Mouse (Mus musculus): ENCODE data around the gene Fam53a. TPM values are rescaled to one million over a fixed set of nuclear protein-coding genes. Genes with fewer than 3 reads are reported as not detected.

Fam53a gene
- polyA plus RNA-seq, 1 experiment from 2014 or later = 47.8 TPM

DNA sequence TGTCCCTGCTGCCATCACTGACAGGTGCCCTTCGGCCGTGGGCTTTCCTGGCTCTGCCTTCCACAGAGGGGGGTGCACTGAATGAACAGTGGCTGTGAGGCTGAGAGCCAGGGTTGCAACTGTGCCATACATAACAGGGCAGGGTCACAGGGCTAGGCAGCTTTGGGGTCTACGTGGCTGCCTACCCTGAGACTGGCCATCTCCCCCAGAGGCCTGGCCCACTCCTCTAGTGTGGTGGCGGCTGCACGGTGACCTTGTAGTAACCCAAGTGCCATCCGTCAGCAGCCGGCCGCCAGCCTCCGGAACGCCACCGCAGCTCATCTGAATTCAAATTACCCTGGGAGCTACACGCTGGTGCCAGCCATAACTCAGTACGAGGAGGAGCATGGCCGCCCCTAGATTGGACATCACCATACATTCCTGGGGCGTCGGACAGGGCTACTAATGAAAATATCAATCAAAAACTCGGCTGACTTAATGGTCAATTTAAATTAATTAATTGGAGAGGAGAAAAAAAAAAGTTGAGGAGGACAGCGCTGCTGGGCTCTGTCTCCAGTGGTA is 41.9 kb downstream of the Fam53a start:
- 76% methylated on average over 18 of the region's 18 CpGs for WGBS
- Histone ChIP-seq H3K4me2 (replicated peaks) (no peak overlapping the region), H3K4me3 (no peak overlapping the region), H3K36me3 (no peaks in the 10 kb centered on the region), H3K9ac (replicated peaks) (no peak overlapping the region), H3K9me3 (no peaks in the 10 kb centered on the region), H3K4me1 (no peaks in the 10 kb centered on the region), H3K27ac (replicated peaks) (no peak overlapping the region), H3K27me3 (no peaks in the 10 kb centered on the region)
- ATAC-seq (replicated peaks) = no peak

GRCm38 (mm10) chr5:33580336-33580735 is 49.1 kb downstream of the Fam53a start:
- no peaks in the 10 kb centered on the region for H3K27me3 ChIP-seq
- ATAC-seq (replicated peaks) = no peak
- H3K9ac ChIP-seq (replicated peaks) = no peak overlapping the region
- no peak overlapping the region for H3K4me2 ChIP-seq (replicated peaks)
- WGBS = 93% methylated on average over 1 of the region's 1 CpGs
- H3K4me3 ChIP-seq = no peak overlapping the region
- no peaks in the 10 kb centered on the region for H3K36me3 ChIP-seq
- no peaks in the 10 kb centered on the region for H3K4me1 ChIP-seq
- H3K9me3 ChIP-seq = no peaks in the 10 kb centered on the region
- H3K27ac ChIP-seq (replicated peaks) = no peak overlapping the region

DNA sequence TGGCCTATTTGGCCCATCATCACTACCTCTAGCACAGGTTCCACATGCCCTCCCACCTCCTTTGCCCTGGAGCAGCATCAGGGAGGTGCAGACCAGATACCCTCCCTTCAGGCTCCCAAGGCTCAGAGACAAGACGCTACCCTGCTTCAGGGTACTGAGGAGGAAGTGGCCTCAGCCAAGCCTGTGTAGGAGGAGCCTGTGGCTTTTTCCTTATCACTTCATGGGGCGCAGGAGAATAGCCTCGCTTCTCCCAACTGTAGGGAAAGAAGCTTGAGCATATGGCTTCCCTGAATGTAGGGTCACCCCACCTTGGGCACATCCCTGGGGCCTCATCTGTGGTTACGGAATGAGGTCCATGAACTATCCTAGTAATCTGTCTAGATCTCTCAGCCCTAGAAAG is 55.2 kb downstream of the Fam53a start:
- no peak overlapping the region for H3K9ac ChIP-seq (replicated peaks)
- WGBS = 90% methylated on average over 4 of the region's 4 CpGs
- H3K27ac ChIP-seq (replicated peaks) = no peak overlapping the region
- H3K27me3 ChIP-seq = no peaks in the 10 kb centered on the region
- H3K4me2 ChIP-seq (replicated peaks) = no peak overlapping the region
- H3K4me3 ChIP-seq = no peak overlapping the region
- ATAC-seq (replicated peaks) = no peak
- no peaks in the 10 kb centered on the region for H3K36me3 ChIP-seq
- H3K4me1 ChIP-seq = no peaks in the 10 kb centered on the region
- no peaks in the 10 kb centered on the region for H3K9me3 ChIP-seq

GRCm38 (mm10) chr5:33565886-33566285 is 63.5 kb downstream of the Fam53a start:
- 88% methylated on average over 4 of the region's 4 CpGs for whole genome bisulfite sequencing
- no peak overlapping the region for H3K27ac ChIP-seq (replicated peaks)
- H3K4me1 ChIP-seq = no peaks in the 10 kb centered on the region
- H3K27me3 ChIP-seq = no peaks in the 10 kb centered on the region
- no peak for ATAC-seq (replicated peaks)
- no peak overlapping the region for H3K4me2 ChIP-seq (replicated peaks)
- no peak overlapping the region for H3K4me3 ChIP-seq
- H3K36me3 ChIP-seq = no peaks in the 10 kb centered on the region
- H3K9me3 ChIP-seq = no peaks in the 10 kb centered on the region
- no peak overlapping the region for H3K9ac ChIP-seq (replicated peaks)

DNA sequence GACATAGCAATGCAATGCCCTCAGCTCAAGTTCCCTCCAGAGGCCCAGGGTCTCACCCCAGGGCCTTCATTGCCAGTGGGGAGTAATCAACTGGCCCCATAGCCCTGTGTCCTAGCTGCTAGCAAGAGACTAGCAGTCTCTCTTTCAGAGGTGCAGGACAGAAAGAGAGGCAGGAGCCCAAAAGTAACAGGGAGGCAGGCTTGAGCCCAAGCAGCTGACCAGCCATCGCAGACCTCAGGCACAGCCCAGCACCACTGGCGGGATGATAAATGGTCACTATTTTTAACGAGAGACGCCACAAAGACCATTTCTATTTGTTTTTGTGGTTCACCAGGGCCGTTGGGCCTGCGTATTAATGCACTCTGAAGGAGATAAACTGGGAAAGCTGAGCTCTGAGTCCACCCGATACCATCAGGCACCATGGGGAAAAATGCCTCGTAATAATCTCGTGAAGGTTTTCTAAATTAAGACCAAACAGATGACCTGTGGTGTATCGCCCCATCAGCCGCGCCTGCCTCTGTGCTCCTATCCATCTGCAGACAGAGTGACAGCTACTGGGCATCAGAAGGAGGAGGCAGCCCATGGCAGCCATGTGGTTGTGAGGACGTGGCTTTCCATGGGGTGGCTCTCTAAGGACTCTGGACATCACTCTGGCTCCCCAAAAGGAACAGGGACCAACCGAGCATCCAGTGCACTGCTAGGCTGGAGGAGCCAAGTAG is 73.0 kb downstream of the Fam53a start:
- no peaks in the 10 kb centered on the region for H3K36me3 ChIP-seq
- H3K9me3 ChIP-seq = no peaks in the 10 kb centered on the region
- H3K9ac ChIP-seq (replicated peaks) = no peak overlapping the region
- H3K4me2 ChIP-seq (replicated peaks) = no peak overlapping the region
- H3K27me3 ChIP-seq = 0 out of 2 replicates have a peak, but pooled peaks cover 10% of the 10 kb centered on the region
- no peaks in the 10 kb centered on the region for H3K4me1 ChIP-seq
- H3K4me3 ChIP-seq = no peak overlapping the region
- 81% methylated on average over 14 of the region's 14 CpGs for WGBS
- H3K27ac ChIP-seq (replicated peaks) = no peak overlapping the region
- no peak for ATAC-seq (replicated peaks)

Other genes starting within 250 kb of the Fam53a start
- gene Nkx1-1, start 195.7 kb downstream of the Fam53a start, polyA plus RNA-seq (2015; fragmentation: Nextera tagmentation; extraction: Ambion mirVana) = not detected in 2 replicates
- 0.60 and 0.75 TPM in 2 replicates for gene Gm9903, start 290 bp upstream of the Fam53a start, polyA plus RNA-seq (2015; fragmentation: Nextera tagmentation; extraction: Ambion mirVana)
- 129 and 141 TPM in 2 replicates for gene Slbp, start 22.9 kb upstream of the Fam53a start, polyA plus RNA-seq (2015; fragmentation: Nextera tagmentation; extraction: Ambion mirVana)
- gene Tacc3, start 28.5 kb upstream of the Fam53a start, polyA plus RNA-seq (2015; fragmentation: Nextera tagmentation; extraction: Ambion mirVana) = 91.5 and 98.2 TPM in 2 replicates
- 31.0 and 35.0 TPM in 2 replicates for gene Tmem129, start 28.8 kb upstream of the Fam53a start, polyA plus RNA-seq (2015; fragmentation: Nextera tagmentation; extraction: Ambion mirVana)
- 32.9 and 44.3 TPM in 2 replicates for gene Fgfr3, start 92.0 kb upstream of the Fam53a start, polyA plus RNA-seq (2015; fragmentation: Nextera tagmentation; extraction: Ambion mirVana)
- 69.5 and 72.3 TPM in 2 replicates for gene Letm1, start 153.2 kb upstream of the Fam53a start, polyA plus RNA-seq (2015; fragmentation: Nextera tagmentation; extraction: Ambion mirVana)
- gene Nsd2, start 191.1 kb upstream of the Fam53a start, polyA plus RNA-seq (2015; fragmentation: Nextera tagmentation; extraction: Ambion mirVana) = 90.4 and 92.3 TPM in 2 replicates